Mouse (Mus musculus): ENCODE measurements around the gene Efcab9.

Efcab9 gene

GRCm38 (mm10) chr11:32488808-32489670, 42.8 kb downstream of the Efcab9 start:
- DNase-seq, result no peak

DNA sequence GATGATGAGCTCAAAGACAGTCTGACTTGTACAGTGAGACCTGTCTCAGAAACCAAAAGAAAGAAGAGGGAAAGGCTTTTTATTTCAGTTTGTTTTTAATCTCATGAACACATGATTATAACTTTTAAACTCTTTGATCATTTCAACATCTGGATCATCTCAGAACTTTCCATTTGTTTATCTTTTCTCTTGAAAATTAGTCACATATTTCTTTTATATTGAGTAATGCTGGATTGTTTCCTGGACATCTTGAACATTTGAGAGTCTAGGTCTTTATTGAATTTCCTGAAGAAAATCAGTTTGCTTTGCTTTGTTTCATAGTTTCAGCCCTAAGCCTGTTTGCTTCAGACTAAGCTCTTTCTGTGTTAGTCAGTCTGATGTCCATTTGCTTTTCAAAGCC, 43.5 kb downstream of the Efcab9 start:
- DNase-seq, result no peak

GRCm38 (mm10) chr11:32487501-32487900, 44.4 kb downstream of the Efcab9 start:
- no peak for DNase-seq

DNA sequence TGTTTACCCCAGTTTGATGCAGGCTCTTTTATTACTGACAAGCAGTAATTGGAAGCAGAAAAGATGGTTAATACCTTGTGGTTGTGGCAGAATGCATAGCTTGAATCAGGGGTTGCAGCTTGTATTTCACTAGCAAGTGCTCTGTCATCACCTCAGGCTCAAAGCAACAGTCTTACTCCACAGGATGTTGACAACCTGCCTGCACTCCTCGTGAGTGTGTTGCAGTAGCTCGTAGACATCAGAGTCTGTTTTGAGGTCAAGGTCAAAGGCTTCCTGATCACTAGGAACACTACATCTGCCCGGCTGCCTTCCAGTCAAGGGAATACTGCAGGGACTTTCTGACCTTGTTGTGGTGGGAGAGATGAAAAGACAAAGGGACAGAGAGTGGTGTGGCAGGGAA, 45.3 kb downstream of the Efcab9 start:
- DNase-seq, result no peak

DNA sequence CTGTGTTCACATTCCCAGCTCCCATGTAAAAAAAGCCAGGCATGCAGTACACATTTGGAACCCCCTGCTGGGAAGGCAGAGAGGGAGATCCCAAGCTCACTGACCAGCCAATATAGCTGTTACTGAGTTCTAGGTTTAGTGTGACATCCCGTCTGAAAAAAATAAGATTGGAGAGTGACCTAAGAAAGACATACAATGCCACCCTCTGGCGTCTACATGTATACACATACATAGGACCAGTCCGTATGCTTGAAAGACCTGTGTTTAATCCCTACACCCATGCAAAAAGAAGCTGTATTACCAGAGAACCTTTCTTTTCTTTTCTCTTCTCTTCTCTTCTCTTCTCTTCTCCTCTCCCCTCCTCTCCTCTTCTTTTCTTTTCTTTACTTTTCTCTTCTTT, 46.6 kb downstream of the Efcab9 start:
- DNase-seq, result peak; percentile 12 to 18

DNA sequence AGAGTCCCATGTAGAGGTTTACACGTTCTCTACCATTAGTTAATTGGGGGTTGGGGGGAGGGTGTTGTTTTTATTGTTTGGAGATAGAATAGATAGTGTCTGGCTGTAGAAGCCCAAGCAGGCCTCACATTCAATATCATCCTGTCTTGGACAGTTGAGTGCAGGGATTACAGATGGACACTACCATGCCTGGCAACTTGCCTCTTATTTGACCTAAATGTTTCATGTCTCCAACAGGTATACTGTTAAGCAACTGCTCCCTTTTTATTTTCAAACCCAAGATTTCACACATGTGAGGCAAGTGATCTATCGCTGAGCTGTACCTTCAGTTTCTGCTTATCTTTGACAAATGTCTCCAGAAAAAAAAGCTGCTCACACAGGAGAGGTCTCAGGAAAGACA, 50.4 kb downstream of the Efcab9 start:
- DNase-seq, result peak in 1 of 2 experiments; percentile 34

DNA sequence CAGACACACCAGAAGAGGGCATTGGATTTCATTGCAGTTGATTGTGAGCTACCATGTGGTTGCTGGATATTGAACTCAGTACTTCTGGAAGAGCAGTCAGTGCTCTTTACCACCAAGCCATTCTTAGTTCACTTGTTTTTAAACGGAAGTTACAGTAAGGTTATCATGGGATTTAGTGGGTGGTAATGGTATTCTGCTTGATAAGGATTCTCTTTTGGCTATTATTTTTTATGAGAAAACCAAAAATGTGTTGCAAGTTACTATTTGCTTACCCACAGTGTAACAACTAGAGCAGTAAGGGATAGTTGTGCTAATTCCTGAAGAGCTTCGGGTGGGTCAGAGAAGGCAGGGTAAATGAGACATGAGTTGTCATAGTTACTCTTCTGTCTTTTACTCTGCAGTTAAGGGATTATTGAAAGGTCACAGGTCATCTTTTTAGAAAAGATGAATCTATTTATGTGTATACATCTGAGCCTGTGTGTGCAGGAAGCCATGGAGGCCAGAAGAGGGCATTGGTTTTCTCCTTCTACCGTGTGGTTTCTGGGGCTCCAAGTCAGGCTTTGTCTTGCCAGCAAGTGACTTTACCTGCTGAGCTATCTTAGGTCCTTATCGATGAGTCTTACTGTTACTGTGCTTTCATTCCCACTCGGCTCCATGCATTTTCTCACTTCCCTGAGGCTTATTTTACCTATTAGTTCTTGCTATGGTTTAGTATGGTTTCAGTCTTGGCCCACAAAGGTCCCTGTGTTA, 56.2 kb downstream of the Efcab9 start:
- DNase-seq, result no peak

DNA sequence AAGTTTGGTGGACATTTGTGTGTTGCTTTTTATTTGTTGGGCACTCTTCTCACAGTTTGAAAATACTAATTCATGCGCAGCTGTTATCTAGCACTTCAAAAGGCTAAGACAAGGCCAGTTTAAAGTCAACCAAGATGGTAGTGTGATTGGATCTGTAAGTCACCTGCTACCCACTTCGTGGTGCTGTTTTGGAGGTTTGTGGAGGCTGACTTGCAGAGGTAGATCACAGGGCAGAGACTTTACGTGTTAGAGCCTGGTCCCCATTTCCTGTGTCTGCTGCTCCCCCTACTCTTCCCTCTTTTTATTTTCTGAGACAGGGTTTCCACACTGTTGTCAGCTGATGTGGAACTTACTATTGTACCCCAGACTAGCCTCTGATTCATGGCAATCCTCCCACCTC, 57.2 kb downstream of the Efcab9 start:
- DNase-seq, result no peak
